Mouse (Mus musculus) cerebellum, adult 2 months (tissue): ENCODE measurements around the gene Zfp955b. TPM values are rescaled to one million over a fixed set of nuclear protein-coding genes. Genes with fewer than 3 reads are reported as not detected.
"Not testable (repeated sequence)": the region's sequence is repeated elsewhere in the genome, so short reads cannot be mapped to it uniquely, and the experiment has no call there.

Experiments used
- DNase-seq, 2 experiments: peaks; one replicate each; pipeline ENCODE4 v3.0.0; 2021
- H3K27ac ChIP-seq: fragments of 200-500 bp; 2 replicates; pipeline ENCODE4 v1.5.1; 2012; ENCODE audit warnings: low read length, control low read depth, inconsistent platforms; ENCODE audit not compliant: insufficient read depth
- H3K27me3 ChIP-seq: fragments of 200-500 bp; 2 replicates; pipeline ENCODE4 v1.6.1; 2012; ENCODE audit warnings: inconsistent platforms, mild to moderate bottlenecking, low read length, moderate library complexity; ENCODE audit not compliant: control insufficient read depth, insufficient read depth
- H3K4me1 ChIP-seq: fragments of 200-500 bp; 2 replicates; pipeline ENCODE4 v1.6.1; 2011; ENCODE audit warnings: low read length; ENCODE audit not compliant: control insufficient read depth, insufficient read depth
- H3K4me3 ChIP-seq: fragments of 200-500 bp; replicated peaks from 2 replicates; pipeline ENCODE3; 2011; ENCODE audit warnings: mild to moderate bottlenecking, low read depth, low read length, control low read depth; ENCODE audit not compliant: insufficient read depth
- CTCF ChIP-seq: fragments of 200-500 bp; IDR thresholded peaks from 2 replicates; pipeline ENCODE4 v1.5.1; 2011; ENCODE audit warnings: low read depth, mild to moderate bottlenecking, control low read depth, low read length, moderate library complexity, borderline replicate concordance; ENCODE audit not compliant: insufficient read depth
- POLR2A ChIP-seq: fragments of 200-500 bp; IDR thresholded peaks from 2 replicates; pipeline ENCODE4 v1.6.1; 2011; ENCODE audit warnings: low read length, control low read depth, borderline replicate concordance; ENCODE audit not compliant: insufficient read depth
- WGBS: fragments of 180-500 bp; shearing (Covaris S2); methylation state at CpG from one replicate; pipeline ENCODE4 v1.1.7; 2018; 5-methylcytosine and 5-hydroxymethylcytosine counted together
- polyA plus RNA-seq: library from polyadenylated mRNA; depleted of rRNA; stranded (reverse); fragments of >200 nt; gene quantifications from 2 replicates; pipeline ENCODE4 v1.2.3, GENCODE M21; 2012; rRNA removed

Zfp955b gene
- polyA plus RNA-seq, result 16.0 and 16.8 TPM in 2 replicates

DNA sequence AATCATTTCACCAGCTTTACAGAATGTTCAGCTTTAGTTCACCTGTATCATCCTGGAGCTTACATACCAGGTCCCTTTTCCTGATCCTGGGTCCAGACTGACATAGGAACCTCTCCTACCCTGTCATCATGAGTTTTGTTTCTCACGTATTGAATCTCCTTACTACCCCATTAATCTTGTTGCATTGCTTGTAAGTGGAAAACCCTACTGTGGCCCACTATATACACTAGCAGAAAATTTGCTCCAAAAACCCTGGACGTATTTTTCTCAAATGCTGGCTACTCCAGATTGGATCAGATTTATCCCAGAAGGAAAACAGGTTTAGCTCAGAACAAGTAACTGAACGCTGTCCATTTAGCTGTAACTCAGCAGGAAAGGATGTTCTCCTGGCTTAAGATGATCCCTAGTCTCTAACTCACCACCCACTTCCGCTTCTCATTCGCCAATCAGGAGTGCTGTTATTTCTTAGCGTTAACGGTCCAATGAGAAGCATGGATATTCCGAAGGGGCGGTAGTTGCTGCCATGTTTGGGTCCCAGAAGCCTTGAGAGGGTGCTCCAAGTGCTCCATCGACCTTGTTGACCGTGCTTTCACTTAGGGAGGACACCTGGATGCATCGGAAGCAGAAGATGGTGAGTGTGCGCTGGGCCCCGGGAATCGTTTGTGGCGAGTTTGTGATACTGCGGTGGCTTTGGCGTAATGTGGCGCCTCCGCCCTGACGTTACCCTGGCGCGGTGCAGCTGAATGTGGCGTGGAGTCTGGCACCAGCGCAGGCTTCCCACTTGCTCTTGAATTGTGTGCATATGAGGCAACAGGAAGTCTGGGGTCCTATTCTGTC is at the start of gene Zfp955b:
TSS of gene Zfp955b (plus strand) at position 506 of the 837 bp plus-strand sequence.
- not testable (repeated sequence) for DNase-seq, H3K27ac ChIP-seq, H3K4me1 ChIP-seq, H3K27me3 ChIP-seq, H3K4me3 ChIP-seq
- WGBS, result no CpG with 5 or more reads among the region's 25 CpGs

DNA sequence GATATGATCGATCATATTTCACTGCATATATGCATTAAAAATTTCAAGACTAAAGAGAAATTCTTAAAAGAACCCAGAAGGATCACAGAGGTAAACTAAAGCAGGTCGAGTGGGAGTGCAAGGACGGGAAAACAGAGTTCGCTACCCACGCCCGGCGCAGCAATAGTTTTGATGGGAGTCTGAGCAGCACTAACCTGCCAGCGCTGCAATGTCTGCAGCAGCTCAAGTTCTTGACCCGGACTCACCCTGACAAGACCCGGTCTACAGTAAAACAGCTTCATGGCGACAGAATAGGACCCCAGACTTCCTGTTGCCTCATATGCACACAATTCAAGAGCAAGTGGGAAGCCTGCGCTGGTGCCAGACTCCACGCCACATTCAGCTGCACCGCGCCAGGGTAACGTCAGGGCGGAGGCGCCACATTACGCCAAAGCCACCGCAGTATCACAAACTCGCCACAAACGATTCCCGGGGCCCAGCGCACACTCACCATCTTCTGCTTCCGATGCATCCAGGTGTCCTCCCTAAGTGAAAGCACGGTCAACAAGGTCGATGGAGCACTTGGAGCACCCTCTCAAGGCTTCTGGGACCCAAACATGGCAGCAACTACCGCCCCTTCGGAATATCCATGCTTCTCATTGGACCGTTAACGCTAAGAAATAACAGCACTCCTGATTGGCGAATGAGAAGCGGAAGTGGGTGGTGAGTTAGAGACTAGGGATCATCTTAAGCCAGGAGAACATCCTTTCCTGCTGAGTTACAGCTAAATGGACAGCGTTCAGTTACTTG is 34.6 kb upstream of the Zfp955b start, which contains the start of gene Zfp955a:
TSS of gene Zfp955a (minus strand) at position 616 of the 789 bp plus-strand sequence.
- not testable (repeated sequence) for DNase-seq, H3K4me3 ChIP-seq, H3K4me1 ChIP-seq, H3K27me3 ChIP-seq, H3K27ac ChIP-seq
- WGBS, result 28% methylated on average over 1 of the region's 34 CpGs

DNA sequence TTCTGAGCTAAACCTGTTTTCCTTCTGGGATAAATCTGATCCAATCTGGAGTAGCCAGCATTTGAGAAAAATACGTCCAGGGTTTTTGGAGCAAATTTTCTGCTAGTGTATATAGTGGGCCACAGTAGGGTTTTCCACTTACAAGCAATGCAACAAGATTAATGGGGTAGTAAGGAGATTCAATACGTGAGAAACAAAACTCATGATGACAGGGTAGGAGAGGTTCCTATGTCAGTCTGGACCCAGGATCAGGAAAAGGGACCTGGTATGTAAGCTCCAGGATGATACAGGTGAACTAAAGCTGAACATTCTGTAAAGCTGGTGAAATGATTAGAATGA is 34.1 kb upstream of the Zfp955b start:
- not testable (repeated sequence) for H3K4me3 ChIP-seq, DNase-seq, H3K4me1 ChIP-seq, H3K27ac ChIP-seq, H3K27me3 ChIP-seq
- no CpG with 5 or more reads among the region's 2 CpGs for WGBS

DNA sequence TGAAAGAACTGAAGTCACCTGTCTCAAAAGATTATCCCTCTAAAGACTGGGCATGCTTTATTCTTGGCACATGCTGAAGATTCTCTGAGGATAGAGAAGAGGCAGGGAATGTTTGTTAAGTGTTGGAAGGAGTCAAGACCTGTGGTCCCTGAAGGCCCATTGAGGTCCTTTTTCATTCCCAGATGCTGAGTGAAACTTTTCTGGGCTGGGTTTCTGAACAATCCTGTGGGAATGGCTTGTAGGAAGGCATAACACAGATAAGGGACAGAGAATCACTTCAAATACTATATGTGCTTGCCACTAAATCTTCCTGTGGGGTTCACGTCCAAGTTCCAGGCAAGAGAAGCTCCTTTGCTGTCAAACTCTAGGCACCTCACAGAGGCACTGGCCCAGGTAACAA is 25.0 kb upstream of the Zfp955b start, which contains the start of gene Olfr63:
TSS of gene Olfr63 (plus strand) at position 301 of the 400 bp plus-strand sequence.
- Histone ChIP-seq H3K4me3 (no peak within 1 kb of the TSS), H3K27ac (no peak within 1 kb of the TSS), H3K4me1 (no peaks in the 10 kb centered on the region), H3K27me3 (no peaks in the 10 kb centered on the region)
- DNase-seq, result no peak
- 77% methylated on average over 1 of the region's 1 CpGs for WGBS
- no peak for TF ChIP-seq CTCF
- no peak for TF ChIP-seq POLR2A

DNA sequence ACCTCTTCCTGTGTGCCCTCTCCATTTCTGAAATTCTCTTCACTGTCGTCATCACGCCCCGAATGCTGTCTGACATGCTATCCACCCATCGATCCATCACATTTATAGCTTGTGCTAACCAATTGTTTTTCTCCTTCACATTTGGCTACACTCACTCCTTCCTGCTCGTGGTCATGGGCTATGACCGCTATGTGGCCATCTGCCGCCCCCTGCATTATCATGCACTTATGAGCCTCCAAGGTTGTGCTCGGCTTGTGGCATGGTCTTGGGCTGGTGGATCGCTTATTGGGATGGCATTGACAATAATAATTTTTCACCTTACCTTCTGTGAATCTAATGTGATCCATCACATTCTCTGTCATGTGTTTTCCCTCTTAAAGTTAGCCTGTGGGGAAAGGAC is 20.4 kb upstream of the Zfp955b start:
- Histone ChIP-seq H3K4me1 (no peaks in the 10 kb centered on the region), H3K27me3 (no peaks in the 10 kb centered on the region), H3K27ac (no peak overlapping the region), H3K4me3 (no peak overlapping the region)
- TF ChIP-seq POLR2A (no peak), CTCF (no peak)
- DNase-seq, result no peak
- WGBS, result 84% methylated on average over 9 of the region's 9 CpGs

DNA sequence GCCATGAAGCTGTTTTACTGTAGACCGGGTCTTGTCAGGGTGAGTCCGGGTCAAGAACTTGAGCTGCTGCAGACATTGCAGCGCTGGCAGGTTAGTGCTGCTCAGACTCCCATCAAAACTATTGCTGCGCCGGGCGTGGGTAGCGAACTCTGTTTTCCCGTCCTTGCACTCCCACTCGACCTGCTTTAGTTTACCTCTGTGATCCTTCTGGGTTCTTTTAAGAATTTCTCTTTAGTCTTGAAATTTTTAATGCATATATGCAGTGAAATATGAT is 469 bp downstream of the Zfp955b start:
- H3K27ac ChIP-seq, H3K27me3 ChIP-seq, H3K4me3 ChIP-seq, DNase-seq, H3K4me1 ChIP-seq: not testable (repeated sequence)
- WGBS, result no CpG with 5 or more reads among the region's 9 CpGs

DNA sequence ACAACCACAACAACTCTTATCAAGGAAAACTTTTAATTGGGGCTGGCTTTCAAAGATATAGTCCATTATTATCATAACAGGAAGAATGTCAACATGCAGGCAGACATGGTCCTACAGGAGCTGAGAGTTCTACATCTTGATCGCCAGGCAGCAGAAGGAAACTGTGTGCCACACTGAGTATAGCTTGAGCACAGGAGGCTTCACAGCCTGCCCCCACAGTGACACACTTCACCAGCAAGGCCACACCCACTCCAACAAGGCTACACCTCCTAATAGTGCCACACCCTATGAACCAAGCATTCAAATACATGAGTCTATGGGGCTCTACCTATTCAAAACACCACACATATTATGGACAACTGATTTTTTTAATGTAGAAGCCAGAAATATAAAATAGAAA is 63.6 kb downstream of the Zfp955b start:
- 94% methylated on average over 1 of the region's 1 CpGs for WGBS
- no peak for DNase-seq
- H3K27ac ChIP-seq, result no peak overlapping the region
- H3K4me3 ChIP-seq, result no peak overlapping the region
- peaks cover 2% of the 10 kb centered on the region; the same call in 1 of the 2 replicates for H3K4me1 ChIP-seq
- TF ChIP-seq CTCF, result no peak
- TF ChIP-seq POLR2A, result no peak
- no peaks in the 10 kb centered on the region for H3K27me3 ChIP-seq

Other genes with a start within 250 kb of the Zfp955b start
- not detected in 2 replicates for gene 4921501E09Rik, start 221.5 kb upstream of the Zfp955b start, polyA plus RNA-seq
- 10.2 and 11.6 TPM in 2 replicates for gene Zfp563, start 200.2 kb upstream of the Zfp955b start, polyA plus RNA-seq
- gene Morc2b, start 149.9 kb upstream of the Zfp955b start, polyA plus RNA-seq, result 4.5 and 5.1 TPM in 2 replicates
- gene Olfr55, start 121.1 kb upstream of the Zfp955b start, polyA plus RNA-seq, result 0.03 and 0.05 TPM in 2 replicates
- not detected in 2 replicates for gene Olfr239, start 98.2 kb upstream of the Zfp955b start, polyA plus RNA-seq
- 3.1 and 3.3 TPM in 2 replicates for gene Olfr1564, start 67.9 kb upstream of the Zfp955b start, polyA plus RNA-seq
- 5.3 and 6.7 TPM in 2 replicates for gene Zfp955a, start 34.4 kb upstream of the Zfp955b start, polyA plus RNA-seq
- not detected in 2 replicates for gene Olfr63, start 24.9 kb upstream of the Zfp955b start, polyA plus RNA-seq
- gene Zfp81, start 69.3 kb downstream of the Zfp955b start, polyA plus RNA-seq, result 8.2 and 10.6 TPM in 2 replicates
- 12.7 and 13.1 TPM in 2 replicates for gene Zfp101, start 105.1 kb downstream of the Zfp955b start, polyA plus RNA-seq
- 0.46 and 0.61 TPM in 2 replicates for gene Actl9, start 143.4 kb downstream of the Zfp955b start, polyA plus RNA-seq
- 205 and 251 TPM in 2 replicates for gene Adamts10, start 234.7 kb downstream of the Zfp955b start, polyA plus RNA-seq